Mouse (Mus musculus) heart, adult 18-20 months (tissue): Measurements from ENCODE around the gene Lypd8. TPM values are rescaled to one million over a fixed set of nuclear protein-coding genes. Genes with fewer than 3 reads are reported as not detected.

Experiments used
- DNase-seq, 2 experiments: peaks; one replicate each; pipeline ENCODE4 v3.0.0; 2021 to 2022; ENCODE audit warnings: mixed read lengths in 1 of 2
- total RNA-seq, 2 experiments: library from RNA; stranded (reverse); gene quantifications; 2 replicates each; pipeline ENCODE4 v1.2.3; 2021

Lypd8 gene
- total RNA-seq, 2 experiments from 2014 or later = not detected

GRCm38 (mm10) chr11:58399985-58400645, 21.3 kb downstream of the Lypd8 start:
- no peak for DNase-seq

- DNase-seq = no peak
Measured at GRCm38 (mm10) chr11:58400655-58401054, 21.8 kb downstream of the Lypd8 start.

- no peak for DNase-seq
Measured at GRCm38 (mm10) chr11:58408066-58408465, 29.2 kb downstream of the Lypd8 start.

- peak in 1 of 2 experiments; percentile 6 for DNase-seq
Measured at GRCm38 (mm10) chr11:58418336-58418735, 39.5 kb downstream of the Lypd8 start.

GRCm38 (mm10) chr11:58420815-58421214, 42.0 kb downstream of the Lypd8 start, which contains the start of gene 1810065E05Rik:
TSS of gene 1810065E05Rik (plus strand) at chr11:58421111.
- DNase-seq = no peak

GRCm38 (mm10) chr11:58432259-58432658, 53.4 kb downstream of the Lypd8 start, which contains the start of gene Gm12253:
TSS of gene Gm12253 (plus strand) at chr11:58432559.
- no peak for DNase-seq

GRCm38 (mm10) chr11:58437866-58438265, 59.0 kb downstream of the Lypd8 start:
- DNase-seq = no peak

Other genes starting within 250 kb of the Lypd8 start
- 10 to 100 TPM in 1 of 2 experiments, 1 to 10 TPM in 1; 8.7 to 10.0 TPM for gene Gemin5, start 210.5 kb upstream of the Lypd8 start, total RNA-seq
- 10 to 100 TPM; 51.2 to 53.4 TPM for gene Mrpl22, start 207.4 kb upstream of the Lypd8 start, total RNA-seq
- 10 to 100 TPM in 1 of 2 experiments, 1 to 10 TPM in 1; 9.2 to 33.3 TPM for gene Igtp, start 179.5 kb upstream of the Lypd8 start, total RNA-seq
- gene Irgm2, start 179.4 kb upstream of the Lypd8 start, total RNA-seq = 10 to 100 TPM; 10.0 to 30.3 TPM
- not detected for gene 4930438A08Rik, start 104.2 kb upstream of the Lypd8 start, total RNA-seq
- 1 to 10 TPM; 2.5 to 4.4 TPM for gene Zfp692, start 72.0 kb upstream of the Lypd8 start, total RNA-seq
- 10 to 100 TPM; 35.2 to 42.4 TPM for gene Zfp672, start 48.7 kb upstream of the Lypd8 start, total RNA-seq
- gene Sh3bp5l, start 48.3 kb upstream of the Lypd8 start, total RNA-seq = 10 to 100 TPM; 27.7 to 30.0 TPM
- not detected for gene 1810065E05Rik, start 42.1 kb downstream of the Lypd8 start, total RNA-seq
- gene Gm12253, start 53.5 kb downstream of the Lypd8 start, total RNA-seq = not detected
- not detected for gene Lypd9, start 73.9 kb downstream of the Lypd8 start, total RNA-seq
- gene Olfr30, start 83.2 kb downstream of the Lypd8 start, total RNA-seq = not detected
- not detected for gene Olfr332, start 113.5 kb downstream of the Lypd8 start, total RNA-seq
- not detected for gene Olfr331, start 123.5 kb downstream of the Lypd8 start, total RNA-seq
- not detected for gene Olfr330, start 155.8 kb downstream of the Lypd8 start, total RNA-seq
- gene Olfr329-ps, start 167.4 kb downstream of the Lypd8 start, total RNA-seq = not detected
- gene Olfr328, start 176.6 kb downstream of the Lypd8 start, total RNA-seq = under 1 TPM in 1 of 2 experiments, not detected in 1; 0.10 TPM
- gene Olfr224, start 191.5 kb downstream of the Lypd8 start, total RNA-seq = not detected
- not detected for gene Olfr325, start 198.7 kb downstream of the Lypd8 start, total RNA-seq
- gene Olfr324, start 216.1 kb downstream of the Lypd8 start, total RNA-seq = not detected
- gene 2210407C18Rik, start 237.0 kb downstream of the Lypd8 start, total RNA-seq = 1 to 10 TPM; 2.7 to 4.9 TPM